Mouse (Mus musculus): ENCODE measurements around the gene Olfr222.

Gene Olfr222

DNA sequence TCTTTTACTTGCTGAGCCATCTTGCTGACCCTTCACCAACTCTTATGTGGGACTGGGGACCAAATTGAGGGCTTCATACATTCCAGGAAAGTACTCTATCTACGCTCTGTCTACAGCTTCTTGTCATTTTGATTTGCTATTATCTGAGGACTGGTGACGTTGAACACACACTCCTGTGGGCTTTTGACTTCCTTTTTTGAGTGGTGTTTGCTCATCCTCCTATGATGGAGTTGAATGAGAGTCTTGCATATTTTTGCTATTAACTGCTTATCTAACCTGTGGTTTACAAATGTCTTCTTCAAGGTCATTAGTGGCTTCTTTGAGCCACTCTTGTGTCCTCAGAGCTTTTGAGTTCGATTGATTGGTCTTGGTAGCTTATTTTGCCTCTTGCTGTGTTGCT, 35.9 kb downstream of the Olfr222 start:
- no peak for DNase-seq (ENCODE audit: low spot score)

- DNase-seq (ENCODE audit: low spot score), result no peak
These were observed 37.6 kb downstream of the Olfr222 start for GRCm38 (mm10) chr11:59538387-59538786.

GRCm38 (mm10) chr11:59537218-59538130, 38.6 kb downstream of the Olfr222 start:
- DNase-seq (ENCODE audit: low spot score), result no peak

DNA sequence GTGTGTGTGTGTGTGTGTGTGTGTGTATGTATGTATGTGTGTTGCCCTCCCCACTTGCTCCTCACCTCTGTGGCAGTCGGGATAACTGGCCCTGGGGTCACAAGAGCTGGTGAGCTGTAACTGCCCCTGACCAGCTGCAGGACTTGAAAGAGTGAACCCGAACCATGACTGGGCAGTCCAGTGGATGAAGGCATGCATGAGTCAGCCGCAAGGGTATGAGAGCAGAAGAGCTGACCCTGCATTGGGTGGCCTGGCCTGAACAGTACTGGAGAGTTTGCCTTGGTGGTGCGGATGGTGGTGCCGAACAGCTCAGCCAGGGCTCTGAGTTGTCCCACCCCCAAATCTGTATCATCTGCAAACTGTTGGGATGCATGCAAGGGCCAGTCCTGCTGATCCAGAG, 44.5 kb downstream of the Olfr222 start:
- no peak for DNase-seq (ENCODE audit: low spot score)

DNA sequence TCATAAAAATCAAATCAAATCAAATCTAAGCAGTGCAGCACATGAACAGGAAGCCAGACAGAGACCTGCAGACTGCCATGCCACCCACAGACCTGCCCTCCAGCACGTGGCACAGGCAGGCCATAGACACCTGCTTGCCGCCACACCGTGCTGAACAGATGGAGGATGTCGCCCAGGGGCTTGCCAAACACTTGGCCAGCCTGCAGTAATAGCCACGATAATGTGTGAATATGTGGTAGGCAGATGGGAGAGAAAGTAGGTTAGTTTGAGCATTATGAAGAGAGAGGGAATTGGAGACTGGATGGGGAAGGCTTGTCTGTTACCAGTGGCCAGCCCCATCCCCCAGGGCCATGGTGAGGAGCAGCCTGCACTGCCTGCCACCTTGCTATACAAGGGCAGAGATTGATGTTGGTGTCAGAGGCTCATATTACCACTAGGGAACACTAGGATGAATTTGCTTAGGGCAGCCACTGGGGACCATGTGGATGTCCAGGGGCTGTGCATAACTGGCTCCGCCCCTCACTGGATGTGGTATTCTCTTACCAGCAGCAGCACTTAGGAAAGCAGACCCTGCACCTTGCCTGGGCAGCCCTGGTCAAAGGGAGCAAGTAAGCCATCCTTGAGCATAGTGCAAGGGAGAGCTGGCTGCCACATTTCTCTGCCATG, 45.0 kb downstream of the Olfr222 start:
- no peak for DNase-seq (ENCODE audit: low spot score)

DNA sequence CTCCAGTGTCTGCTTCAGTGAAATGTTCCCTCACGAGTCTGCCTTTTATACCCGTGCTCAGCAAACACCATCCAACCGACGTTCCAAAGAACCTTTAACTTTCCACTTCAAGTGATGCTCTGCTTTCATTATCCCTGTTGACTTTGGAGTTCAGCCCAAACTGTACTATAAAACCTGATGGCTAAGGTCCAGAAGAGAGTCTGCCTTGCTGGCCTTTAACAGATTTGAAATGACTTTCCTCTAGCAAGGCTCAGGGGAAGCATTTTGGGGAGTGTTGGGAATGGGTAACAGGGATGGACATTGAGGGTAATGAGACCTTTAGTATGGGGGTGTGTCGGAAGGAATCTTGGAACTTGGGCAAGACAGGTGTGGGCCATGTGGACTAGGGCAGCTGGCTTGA, 45.8 kb downstream of the Olfr222 start:
- DNase-seq (ENCODE audit: low spot score), result no peak

- no peak for DNase-seq (ENCODE audit: low spot score)
These were observed 49.5 kb downstream of the Olfr222 start, which contains the start of gene Zkscan17 for GRCm38 (mm10) chr11:59526472-59527080. Gene Zkscan17 (minus strand): TSS chr11:59526751.

- peak; percentile 70 for DNase-seq (ENCODE audit: low spot score)
These were observed 50.8 kb downstream of the Olfr222 start for GRCm38 (mm10) chr11:59525237-59525636.

GRCm38 (mm10) chr11:59524150-59524549, 51.9 kb downstream of the Olfr222 start:
- DNase-seq (ENCODE audit: low spot score), result no peak
